Mouse (Mus musculus) C2C12 (cell line): ENCODE data around the gene Numa1.

Experiments
- CEBPB ChIP-seq: IDR thresholded peaks from one replicate; pipeline ENCODE4 v1.6.1; 2011; ENCODE audit warnings: low read depth, mild to moderate bottlenecking, control low read depth, moderate library complexity
- CTCF ChIP-seq: IDR thresholded peaks from one replicate; pipeline ENCODE4 v1.5.1; 2011; ENCODE audit not compliant: control insufficient read depth, insufficient read depth, insufficient read length
- MYOG ChIP-seq: IDR thresholded peaks from one replicate; pipeline ENCODE4 v1.6.1; 2011; ENCODE audit not compliant: control insufficient read depth, insufficient read length; ENCODE audit errors: extremely low read depth
- USF1 ChIP-seq: IDR thresholded peaks from one replicate; pipeline ENCODE4 v1.6.1; 2011; ENCODE audit warnings: low read depth, mild to moderate bottlenecking, control low read depth, moderate library complexity

DNA sequence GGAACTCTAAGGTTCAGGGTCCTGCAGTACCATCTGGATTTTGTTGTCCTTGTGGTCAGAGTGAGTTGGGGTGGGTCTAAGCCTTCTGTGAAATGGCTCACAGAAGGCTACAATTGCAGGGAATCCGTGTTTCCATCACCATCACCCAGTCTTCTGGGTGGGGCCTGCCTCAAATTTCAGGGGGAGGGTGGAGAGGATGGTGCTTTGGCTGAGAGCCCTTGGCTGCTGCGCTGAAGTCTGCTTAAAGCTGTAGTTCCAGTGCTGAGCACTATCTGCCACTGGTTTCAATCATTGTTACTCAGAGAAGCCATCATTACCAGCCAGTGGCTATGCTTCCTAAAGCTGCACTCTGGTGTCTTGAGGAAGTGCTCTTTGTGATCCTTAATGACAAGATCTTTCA, 40.6 kb downstream of the Numa1 start:
- no peak for TF ChIP-seq MYOG
- TF ChIP-seq CEBPB: no peak
- TF ChIP-seq CTCF: no peak
- no peak for TF ChIP-seq USF1
